Mouse (Mus musculus): ENCODE data around the gene Saal1. TPM values are rescaled to one million over a fixed set of nuclear protein-coding genes. Genes with fewer than 3 reads are reported as not detected.

Gene Saal1
- polyA plus RNA-seq, 1 experiment from 2014 or later, result 28.1 TPM

DNA sequence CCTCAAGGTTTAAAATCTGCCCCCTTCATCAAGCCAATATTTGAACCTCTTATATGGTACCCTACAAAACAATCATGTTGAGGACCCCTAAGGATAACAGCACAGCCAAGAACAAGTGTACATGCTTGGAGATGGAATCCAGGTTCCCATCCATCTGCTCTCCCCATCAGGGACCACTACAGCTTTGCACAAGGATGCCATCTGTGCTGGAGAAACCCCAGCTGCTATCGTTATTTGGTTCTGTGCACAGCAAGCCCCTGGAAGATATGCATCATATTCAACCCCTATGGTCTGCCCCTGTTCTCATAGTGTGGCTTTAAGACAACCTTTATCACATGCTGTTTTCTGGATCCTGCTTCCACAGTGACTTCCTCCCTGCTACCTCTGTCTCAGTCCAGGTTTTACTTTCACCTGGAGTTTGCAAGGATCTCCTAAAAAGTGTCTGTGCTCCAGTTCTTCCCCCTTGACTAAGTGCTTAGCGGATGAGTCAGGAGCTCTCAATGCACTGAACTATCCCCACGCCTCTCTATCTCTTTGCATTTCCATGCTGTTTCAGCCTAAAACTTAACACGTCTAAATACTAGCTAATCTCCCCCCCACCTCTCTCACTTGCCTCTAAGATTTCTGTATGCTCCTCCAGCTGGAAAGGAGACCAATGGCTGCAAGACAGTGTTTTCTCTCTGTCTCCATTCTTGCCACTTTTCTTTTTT, 61.9 kb downstream of the Saal1 start:
- Histone ChIP-seq H3K36me3 (ENCODE audit: poor library complexity, severe bottlenecking) (no peaks in the 10 kb centered on the region), H3K27me3 (peaks cover 4% of the 10 kb centered on the region; the same call in 1 of the 2 replicates), H3K27ac (no peak overlapping the region), H3K9ac (no peak overlapping the region), H3K9me3 (replicated peaks) (no peaks in the 10 kb centered on the region), H3K4me3 (no peak overlapping the region), H3K4me1 (no peaks in the 10 kb centered on the region), H3K4me2 (no peak overlapping the region)
- WGBS, result 68% methylated on average over 4 of the region's 4 CpGs
- ATAC-seq, result no peak

DNA sequence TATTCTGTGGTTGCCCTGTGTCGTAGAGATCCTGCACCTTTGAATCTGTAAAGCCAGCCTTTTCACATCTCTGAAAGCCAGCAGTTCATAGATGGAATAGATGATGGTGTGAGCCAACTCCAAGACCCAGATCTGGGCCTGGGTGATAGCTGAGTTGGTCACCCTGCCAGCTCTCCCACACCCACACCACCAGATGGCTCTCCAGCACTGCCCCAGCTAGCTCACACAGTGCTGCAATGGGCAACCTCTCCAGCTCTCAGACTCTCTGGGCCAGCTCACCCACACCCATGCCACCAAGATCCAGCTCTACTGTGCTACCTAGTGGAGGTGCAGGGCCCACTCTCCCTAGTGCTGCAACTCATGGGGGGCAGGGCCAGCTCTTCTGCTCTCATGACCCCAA, 67.3 kb downstream of the Saal1 start:
- Histone ChIP-seq H3K4me2 (no peak overlapping the region), H3K4me1 (peaks cover 18% of the 10 kb centered on the region), H3K27me3 (peaks cover 13% of the 10 kb centered on the region; the same call in 1 of the 2 replicates), H3K9ac (no peak overlapping the region), H3K9me3 (replicated peaks) (no peaks in the 10 kb centered on the region), H3K36me3 (ENCODE audit: poor library complexity, severe bottlenecking) (no peaks in the 10 kb centered on the region), H3K4me3 (no peak overlapping the region), H3K27ac (no peak overlapping the region)
- ATAC-seq, result no peak
- WGBS, result 92% methylated on average over 1 of the region's 1 CpGs

DNA sequence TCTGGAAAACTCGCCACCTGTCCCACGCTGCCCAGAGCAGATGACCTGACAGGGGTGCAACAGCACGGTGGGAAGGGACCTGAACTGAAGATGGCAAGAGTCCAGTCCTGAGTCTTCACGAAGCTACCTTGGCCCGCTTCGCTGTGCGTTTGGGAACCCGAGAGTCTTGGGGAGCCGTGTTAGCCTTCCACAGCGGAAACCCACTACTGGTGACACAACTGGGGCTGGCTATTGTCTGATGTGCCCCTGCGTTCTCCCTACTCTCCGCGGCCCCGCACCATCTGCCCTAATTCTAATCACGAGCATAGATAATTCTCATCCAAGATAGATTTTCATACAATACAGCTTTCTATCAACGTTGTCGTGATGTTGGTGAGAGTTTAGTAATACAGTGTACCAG, 70.4 kb downstream of the Saal1 start:
- H3K27me3 ChIP-seq, result peaks cover 9% of the 10 kb centered on the region; the same call in 1 of the 2 replicates
- H3K9ac ChIP-seq, result peak overlapping the region; percentile 80
- no peaks in the 10 kb centered on the region for H3K9me3 ChIP-seq (replicated peaks)
- peak overlapping the region; percentile 82 for H3K4me2 ChIP-seq
- peak overlapping the region; percentile 81; the same call in 1 of the 2 replicates for H3K27ac ChIP-seq
- ATAC-seq, result no peak; the same call in 1 of the 2 replicates
- peaks cover 26% of the 10 kb centered on the region for H3K4me1 ChIP-seq
- H3K4me3 ChIP-seq, result peak overlapping the region; percentile 63
- 14% methylated on average over 17 of the region's 17 CpGs for WGBS
- H3K36me3 ChIP-seq (ENCODE audit: poor library complexity, severe bottlenecking), result no peaks in the 10 kb centered on the region; the same call in 1 of the 2 replicates

DNA sequence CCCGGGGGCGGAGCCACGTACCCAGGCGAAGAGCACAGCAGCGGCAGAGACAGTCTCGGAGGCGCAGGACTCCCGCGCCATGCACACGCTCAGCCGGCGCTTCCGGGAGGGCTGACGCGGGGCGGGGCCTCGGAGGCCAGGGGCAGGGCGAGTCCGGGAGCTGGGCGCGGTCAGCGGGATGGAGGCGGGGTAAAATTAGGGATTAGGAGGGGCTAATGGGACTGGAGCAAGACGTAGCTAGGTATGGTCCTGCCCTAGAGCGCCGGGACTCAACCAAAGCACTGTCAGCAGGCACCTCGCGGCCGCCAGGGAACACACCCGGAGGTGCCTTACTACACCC, 70.8 kb downstream of the Saal1 start, which contains the start of gene Sergef:
Sergef (minus strand) TSS at position 116 of the 340 bp plus-strand sequence.
- Histone ChIP-seq H3K4me3 (peak within 1 kb of the TSS; percentile 63), H3K27me3 (peaks cover 9% of the 10 kb centered on the region; the same call in 1 of the 2 replicates), H3K36me3 (ENCODE audit: poor library complexity, severe bottlenecking) (peaks cover 3% of the 10 kb centered on the region; the same call in 1 of the 2 replicates), H3K27ac (peak within 1 kb of the TSS; percentile 81), H3K4me2 (peak within 1 kb of the TSS; percentile 82), H3K9ac (peak within 1 kb of the TSS; percentile 80), H3K4me1 (peaks cover 26% of the 10 kb centered on the region), H3K9me3 (replicated peaks) (no peaks in the 10 kb centered on the region)
- WGBS, result under 1% methylated on average over 30 of the region's 30 CpGs
- peak; percentile 97 for ATAC-seq

DNA sequence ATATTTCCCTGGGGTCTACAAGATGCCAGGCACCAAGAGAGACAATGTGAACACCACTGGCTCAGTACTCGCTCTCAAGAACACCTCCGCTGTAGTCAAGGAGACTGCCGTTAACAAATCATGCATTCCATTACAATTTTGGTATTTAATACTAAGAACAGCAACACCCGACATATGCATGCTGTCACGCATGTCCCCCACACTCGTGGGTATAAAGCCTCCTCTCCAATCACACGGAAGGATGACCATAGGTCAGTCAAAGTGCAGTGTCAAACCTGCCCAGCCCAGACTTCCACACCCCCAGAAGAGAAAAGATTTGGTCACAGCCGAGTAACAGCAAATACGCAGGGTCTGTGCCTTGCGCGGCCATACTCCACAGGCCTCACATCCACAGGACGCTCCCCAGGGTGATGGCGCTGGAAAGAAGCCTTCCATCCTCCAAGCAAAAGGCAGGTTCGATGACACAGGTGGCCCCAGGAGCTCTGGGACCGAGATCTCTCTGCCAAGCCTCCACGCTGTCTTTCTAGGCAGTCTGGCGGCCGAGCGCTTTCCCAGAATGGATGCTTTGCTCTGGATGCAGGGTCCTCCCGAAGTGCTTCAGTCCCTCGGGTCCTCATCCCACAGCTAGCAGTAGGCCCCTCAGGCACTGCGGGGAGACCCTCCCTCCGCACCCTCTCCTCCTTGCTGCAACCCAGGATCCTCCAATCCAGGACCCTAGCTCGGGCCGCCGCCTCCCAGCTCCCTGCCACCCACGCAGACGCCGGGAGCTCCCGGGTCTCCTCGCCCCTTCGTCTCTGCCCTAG, 71.4 kb downstream of the Saal1 start:
- 8% methylated on average over 32 of the region's 32 CpGs for WGBS
- Histone ChIP-seq H3K4me2 (peak overlapping the region; percentile 82), H3K36me3 (ENCODE audit: poor library complexity, severe bottlenecking) (peaks cover 8% of the 10 kb centered on the region; the same call in 1 of the 2 replicates), H3K4me1 (peaks cover 26% of the 10 kb centered on the region), H3K4me3 (peak overlapping the region; percentile 63), H3K9me3 (replicated peaks) (no peaks in the 10 kb centered on the region), H3K27ac (peak overlapping the region; percentile 81), H3K27me3 (peaks cover 9% of the 10 kb centered on the region; the same call in 1 of the 2 replicates), H3K9ac (peak overlapping the region; percentile 80)
- ATAC-seq, result peak; percentile 39

Other genes starting within 250 kb of the Saal1 start
- gene Sergef, start 70.9 kb downstream of the Saal1 start, polyA plus RNA-seq (2015; fragmentation: Nextera tagmentation; extraction: Ambion mirVana), result 25.0 and 26.6 TPM in 2 replicates
- 0.21 and 0.28 TPM in 2 replicates for gene Tph1, start 38.1 kb downstream of the Saal1 start, polyA plus RNA-seq (2015; fragmentation: Nextera tagmentation; extraction: Ambion mirVana)
- gene Saa3, start 5.0 kb upstream of the Saal1 start, polyA plus RNA-seq (2015; fragmentation: Nextera tagmentation; extraction: Ambion mirVana), result 0.28 TPM in 1 of 2 replicates, not detected in the other
- gene Saa4, start 21.9 kb upstream of the Saal1 start, polyA plus RNA-seq (2015; fragmentation: Nextera tagmentation; extraction: Ambion mirVana), result 0.08 TPM in 1 of 2 replicates, not detected in the other
- not detected in 2 replicates for gene Saa1, start 32.3 kb upstream of the Saal1 start, polyA plus RNA-seq (2015; fragmentation: Nextera tagmentation; extraction: Ambion mirVana)
- not detected in 2 replicates for gene Saa2, start 41.1 kb upstream of the Saal1 start, polyA plus RNA-seq (2015; fragmentation: Nextera tagmentation; extraction: Ambion mirVana)
- 15.0 and 16.1 TPM in 2 replicates for gene Hps5, start 85.4 kb upstream of the Saal1 start, polyA plus RNA-seq (2015; fragmentation: Nextera tagmentation; extraction: Ambion mirVana)
- gene Gtf2h1, start 85.4 kb upstream of the Saal1 start, polyA plus RNA-seq (2015; fragmentation: Nextera tagmentation; extraction: Ambion mirVana), result 48.2 and 48.7 TPM in 2 replicates
- gene Ldha, start 130.8 kb upstream of the Saal1 start, polyA plus RNA-seq (2015; fragmentation: Nextera tagmentation; extraction: Ambion mirVana), result 905 and 993 TPM in 2 replicates
- 0.13 TPM in 1 of 2 replicates, not detected in the other for gene Ldhc, start 150.5 kb upstream of the Saal1 start, polyA plus RNA-seq (2015; fragmentation: Nextera tagmentation; extraction: Ambion mirVana)
- 408 and 422 TPM in 2 replicates for gene Tsg101, start 209.3 kb upstream of the Saal1 start, polyA plus RNA-seq (2015; fragmentation: Nextera tagmentation; extraction: Ambion mirVana)
- gene Uevld, start 247.8 kb upstream of the Saal1 start, polyA plus RNA-seq (2015; fragmentation: Nextera tagmentation; extraction: Ambion mirVana), result 9.4 and 10.4 TPM in 2 replicates

All from forebrain, embryonic 13.5 days (tissue).